Mouse (Mus musculus) thymus, postnatal 10 days (tissue): Measurements from ENCODE around the gene Olfr287.

Experiments
- DNase-seq, 2 experiments: peaks; one replicate each; pipeline ENCODE4 v3.0.0; 2021; ENCODE audit warnings: low spot score in 2 of 2

Gene Olfr287

GRCm38 (mm10) chr15:98167645-98168621 lies 52.9 kb downstream of the Olfr287 start:
- DNase-seq = peak; percentile 70 to 75

GRCm38 (mm10) chr15:98166963-98167644 lies 53.8 kb downstream of the Olfr287 start, which contains the start of gene Ccdc184:
Gene Ccdc184, plus strand, starts transcription at chr15:98167158.
- DNase-seq = no peak

GRCm38 (mm10) chr15:98165525-98165924 lies 55.3 kb downstream of the Olfr287 start, which contains the start of gene Asb8:
Gene Asb8, minus strand, starts transcription at chr15:98165625.
- DNase-seq = no peak

- DNase-seq = no peak
These were observed 58.3 kb downstream of the Olfr287 start for GRCm38 (mm10) chr15:98162561-98162960.

- DNase-seq = no peak
These were observed 59.6 kb downstream of the Olfr287 start for GRCm38 (mm10) chr15:98161026-98161805.

GRCm38 (mm10) chr15:98157253-98157652 lies 63.6 kb downstream of the Olfr287 start:
- DNase-seq = no peak
